Mouse (Mus musculus): ENCODE data around the gene Cyba.

Gene Cyba

DNA sequence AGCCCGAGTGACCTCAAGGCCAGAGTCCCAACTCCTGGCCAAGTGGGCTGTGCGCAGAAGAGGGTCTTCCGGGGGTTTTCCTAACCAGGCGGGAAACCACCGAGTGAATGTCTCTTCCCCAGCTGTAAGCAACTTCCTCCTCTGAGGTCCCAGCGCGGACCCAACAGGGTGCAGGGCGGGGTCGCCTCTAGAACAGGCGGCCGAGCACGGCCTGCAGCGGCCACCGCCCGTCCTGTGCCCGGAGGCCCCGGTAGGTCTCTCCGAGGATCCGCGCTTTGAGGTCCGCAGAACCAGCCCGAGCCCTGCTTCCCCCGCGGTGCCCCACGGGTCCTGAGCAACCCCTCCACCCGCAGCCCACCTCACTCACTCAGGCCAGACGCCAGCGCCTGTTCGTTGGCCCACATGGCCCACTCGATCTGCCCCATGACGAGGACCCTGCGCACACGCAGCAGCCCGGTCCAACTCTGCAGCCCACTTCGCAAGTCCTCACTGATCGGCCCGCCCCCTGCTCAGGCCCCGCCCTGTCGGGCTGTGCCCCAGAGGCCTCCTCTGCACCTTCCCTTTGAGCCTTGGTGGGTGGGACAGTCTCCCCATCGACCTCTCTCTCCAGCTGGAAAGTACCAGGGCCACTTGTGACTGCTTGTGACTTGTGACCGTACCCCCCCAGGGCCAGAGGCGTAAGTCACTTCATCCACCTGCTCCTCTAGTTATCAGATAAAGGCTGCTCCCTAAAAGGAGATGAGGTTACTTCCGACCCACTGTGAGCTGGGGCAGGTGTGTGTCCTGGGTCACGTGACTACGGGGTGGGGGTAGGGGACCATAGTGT, at the start of gene Cyba:
Gene Cyba (minus strand): TSS at position 488 of the 826 bp plus-strand sequence.
- DNase-seq (ENCODE audit: low spot score in 2 of 2), result no peak

DNA sequence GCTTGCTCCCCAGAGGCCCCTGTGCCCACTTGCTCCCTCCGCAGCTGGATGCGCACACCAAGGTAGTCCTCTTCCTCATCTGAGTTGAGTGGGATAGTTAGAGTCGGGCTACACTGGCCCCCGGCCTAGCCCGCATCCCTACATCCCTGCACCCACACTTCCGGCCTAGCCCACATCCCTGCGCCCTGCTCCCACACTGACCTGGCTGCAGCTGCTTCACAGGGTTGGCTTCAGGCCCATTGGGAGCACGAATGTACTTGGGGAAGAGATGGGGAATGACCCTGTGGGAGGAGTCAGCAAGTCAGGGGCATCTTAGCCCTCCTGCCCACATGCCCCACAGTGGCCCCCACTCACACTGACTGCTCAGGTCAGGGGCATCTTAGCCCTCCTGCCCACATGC, 49.7 kb upstream of the Cyba start:
- no peak for DNase-seq (ENCODE audit: low spot score in 2 of 2)

DNA sequence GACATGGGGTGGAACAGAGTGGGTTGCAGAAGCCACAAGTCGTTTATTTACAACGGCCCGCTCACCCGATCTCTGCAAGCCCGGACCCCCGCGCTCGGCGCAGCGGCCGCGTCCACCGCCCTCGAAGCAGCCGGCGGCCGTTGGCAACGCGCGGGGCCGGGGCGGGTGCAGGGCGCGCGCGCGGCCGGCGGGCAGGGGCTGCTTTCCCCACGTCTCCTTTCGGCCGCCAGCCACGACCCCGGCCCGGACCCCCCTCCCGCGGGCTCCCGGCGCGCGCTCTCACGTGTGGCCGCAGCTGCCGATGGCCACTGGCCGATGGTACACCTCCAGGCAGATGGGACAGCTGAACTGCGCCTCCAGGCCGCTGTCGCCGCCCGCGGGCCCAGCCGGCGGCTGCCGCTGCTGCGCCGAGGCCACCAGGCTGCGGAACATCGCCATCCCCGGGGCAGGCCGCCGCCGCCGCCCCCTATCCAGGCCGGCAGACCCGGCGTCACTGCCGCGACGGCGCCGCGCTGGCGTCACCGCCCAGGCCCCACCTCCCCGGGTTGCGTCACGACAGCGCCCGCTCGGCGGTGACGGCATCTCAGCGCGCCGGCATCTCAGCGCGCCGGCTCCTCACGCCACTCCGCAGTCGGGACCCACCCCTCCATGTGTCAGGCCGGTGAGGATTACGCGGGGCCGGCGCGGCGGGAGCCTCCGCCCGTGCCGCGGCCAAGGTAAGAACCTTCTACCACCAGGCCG, 43.0 kb upstream of the Cyba start, which contains the start of the genes Rnf166 and Ctu2:
Gene Rnf166 (minus strand): TSS at position 485 of the 741 bp plus-strand sequence.
Gene Ctu2 (plus strand): TSS at position 564 of the 741 bp plus-strand sequence.
- peak; percentile 95 to 97 for DNase-seq (ENCODE audit: low spot score in 2 of 2)

DNA sequence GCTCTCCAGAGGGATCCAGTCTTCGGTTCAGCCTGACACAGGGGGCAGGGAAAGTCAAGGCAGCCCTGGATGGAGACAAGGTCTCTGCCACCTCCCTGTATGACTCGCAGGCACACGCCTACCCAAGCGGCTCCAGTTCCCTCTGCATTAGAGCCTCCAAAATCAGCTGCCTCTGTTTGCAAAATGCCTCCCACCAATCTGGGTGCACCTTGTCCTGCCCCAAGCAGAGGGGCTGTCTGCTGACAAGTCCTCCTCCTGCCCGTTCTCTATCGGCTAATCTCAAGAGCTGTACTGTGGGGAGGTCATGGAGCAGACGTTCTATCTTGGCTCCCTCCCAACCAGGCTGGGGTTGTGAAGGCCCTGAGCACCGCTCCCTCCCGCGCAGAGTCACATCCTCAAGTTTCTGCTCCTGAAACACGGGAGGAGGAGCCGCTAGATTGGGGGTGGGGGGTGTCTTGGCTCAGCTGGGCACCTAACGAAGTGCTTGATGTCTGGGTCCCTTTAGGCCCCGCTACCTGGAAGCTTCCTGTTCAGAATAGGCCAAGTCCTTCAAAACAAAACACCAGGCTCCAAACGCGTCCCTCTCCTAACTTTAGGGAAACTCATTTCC, 42.3 kb upstream of the Cyba start:
- DNase-seq (ENCODE audit: low spot score in 2 of 2), result no peak

DNA sequence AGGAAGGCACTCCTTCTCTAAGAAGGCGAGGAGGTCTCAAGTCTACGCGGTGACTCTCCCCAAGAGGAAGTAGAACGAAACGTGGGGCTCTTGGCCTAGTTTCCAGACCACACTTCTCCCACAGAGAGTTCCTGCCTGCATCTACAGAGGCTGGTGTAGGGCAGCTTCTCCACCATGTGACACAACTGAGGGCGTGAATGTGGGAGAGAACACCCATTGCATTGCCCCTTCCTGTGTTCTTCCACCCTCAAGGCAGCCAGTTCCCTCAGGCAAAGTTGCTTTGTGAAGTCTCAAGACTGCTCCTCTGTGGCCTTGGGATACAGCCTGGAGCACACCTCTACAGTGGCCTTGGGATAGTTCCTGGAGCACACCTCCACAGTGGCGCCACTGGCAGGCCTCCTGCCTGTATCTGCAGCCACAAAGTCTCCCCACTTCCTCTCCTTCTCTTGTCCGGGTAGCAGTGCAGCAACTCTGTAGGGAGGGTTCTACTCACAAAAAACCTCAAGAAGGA, 41.2 kb upstream of the Cyba start:
- DNase-seq (ENCODE audit: low spot score in 2 of 2), result no peak

DNA sequence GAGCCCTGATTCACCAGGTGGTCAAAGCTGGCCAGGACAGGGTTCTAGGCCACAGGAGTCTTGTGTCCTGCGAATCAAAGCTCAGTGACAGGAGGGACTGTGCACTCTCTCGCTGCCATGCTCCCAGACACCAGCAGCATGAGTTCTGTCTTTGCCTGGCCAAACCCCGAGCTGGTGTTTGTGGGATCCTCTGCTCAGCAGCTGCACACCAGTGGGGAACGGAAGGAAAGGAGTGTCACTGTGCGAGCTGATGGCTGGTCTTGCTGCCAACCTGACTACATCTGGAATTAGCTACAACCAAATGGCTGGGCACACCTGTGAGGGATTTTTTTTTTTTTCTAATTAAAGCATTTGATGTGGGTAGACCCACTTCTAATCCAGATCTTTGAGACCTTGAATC, 38.0 kb upstream of the Cyba start:
- DNase-seq (ENCODE audit: low spot score in 2 of 2), result no peak

DNA sequence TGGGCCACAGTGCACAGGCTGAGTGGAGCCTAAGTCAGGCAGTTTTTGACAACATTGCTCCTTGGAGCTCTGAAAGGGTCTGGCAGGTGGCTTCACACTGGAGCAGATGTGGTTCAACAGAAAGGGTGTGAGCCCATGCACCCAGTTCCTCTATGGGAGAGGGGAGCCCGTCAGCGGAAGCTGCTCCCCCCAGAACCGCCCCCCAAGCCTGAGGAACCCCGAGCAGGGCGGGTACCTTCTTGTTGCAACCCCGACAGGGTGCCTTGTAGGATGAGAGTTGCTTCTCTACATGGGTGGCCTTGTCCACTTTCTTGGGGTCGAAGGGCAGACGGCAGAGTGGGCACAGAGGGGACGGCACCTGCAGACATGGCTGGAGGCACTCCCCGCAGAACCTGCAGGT, 37.2 kb upstream of the Cyba start:
- DNase-seq (ENCODE audit: low spot score in 2 of 2), result no peak

DNA sequence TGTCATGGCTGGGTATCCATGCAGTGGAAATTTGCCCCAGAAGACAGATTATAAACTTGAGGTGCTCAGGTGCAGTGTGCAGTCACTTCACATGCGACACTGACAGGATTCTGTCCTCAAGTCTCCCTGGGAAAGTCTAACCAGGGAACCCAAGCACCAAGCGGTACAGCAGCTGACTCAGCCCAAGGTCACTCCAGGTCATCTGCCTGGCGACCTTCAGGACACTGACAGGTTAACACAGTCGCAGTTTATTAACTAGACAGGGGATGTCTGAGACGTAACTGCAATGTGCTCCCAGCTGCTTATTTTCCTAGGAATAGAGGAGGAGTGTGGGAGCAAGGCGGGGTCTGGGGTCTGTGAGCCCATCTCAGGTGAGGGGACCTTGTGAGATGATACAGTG, 36.7 kb upstream of the Cyba start:
- DNase-seq (ENCODE audit: low spot score in 2 of 2), result no peak

DNA sequence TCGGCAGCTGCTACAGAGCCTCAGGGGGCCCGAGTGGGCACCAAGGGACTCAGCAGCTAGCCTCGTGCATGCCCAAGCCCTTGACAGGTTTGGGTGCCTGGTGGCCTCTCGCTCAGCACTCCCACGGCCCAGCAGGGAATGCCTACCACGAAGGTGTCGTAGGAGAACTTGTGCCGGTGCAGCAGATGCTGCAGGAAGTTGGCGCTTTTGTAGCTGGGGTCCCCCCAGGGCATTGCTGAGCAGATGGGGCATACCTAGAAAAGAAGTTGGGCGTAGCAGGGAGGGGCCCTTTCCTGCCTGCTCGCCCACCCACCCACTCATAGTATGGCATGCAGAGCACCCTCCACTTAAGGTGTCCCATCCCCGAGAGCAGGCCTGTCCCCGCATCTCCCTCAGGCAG, 35.1 kb upstream of the Cyba start:
- DNase-seq (ENCODE audit: low spot score in 2 of 2), result no peak

DNA sequence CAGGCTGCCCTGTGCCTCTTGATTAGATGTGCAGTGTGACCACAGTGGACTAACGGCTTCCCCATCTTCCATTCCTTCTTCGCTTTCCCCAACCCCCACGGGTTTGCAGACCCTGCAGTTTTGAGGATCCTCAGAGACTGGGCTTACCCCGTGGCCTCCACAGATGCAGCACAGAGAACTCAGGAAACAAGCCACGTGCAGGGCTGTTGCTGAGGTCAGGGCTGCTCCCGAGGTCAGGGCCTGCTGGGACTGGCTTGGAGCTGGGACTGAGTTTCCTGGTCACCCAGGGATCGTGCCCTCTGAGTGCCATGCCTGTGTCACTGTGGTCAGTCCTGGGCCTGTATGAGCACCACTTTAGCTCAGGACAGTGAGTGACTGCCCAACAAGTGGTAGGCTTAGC, 32.3 kb upstream of the Cyba start:
- DNase-seq (ENCODE audit: low spot score in 2 of 2), result no peak

DNA sequence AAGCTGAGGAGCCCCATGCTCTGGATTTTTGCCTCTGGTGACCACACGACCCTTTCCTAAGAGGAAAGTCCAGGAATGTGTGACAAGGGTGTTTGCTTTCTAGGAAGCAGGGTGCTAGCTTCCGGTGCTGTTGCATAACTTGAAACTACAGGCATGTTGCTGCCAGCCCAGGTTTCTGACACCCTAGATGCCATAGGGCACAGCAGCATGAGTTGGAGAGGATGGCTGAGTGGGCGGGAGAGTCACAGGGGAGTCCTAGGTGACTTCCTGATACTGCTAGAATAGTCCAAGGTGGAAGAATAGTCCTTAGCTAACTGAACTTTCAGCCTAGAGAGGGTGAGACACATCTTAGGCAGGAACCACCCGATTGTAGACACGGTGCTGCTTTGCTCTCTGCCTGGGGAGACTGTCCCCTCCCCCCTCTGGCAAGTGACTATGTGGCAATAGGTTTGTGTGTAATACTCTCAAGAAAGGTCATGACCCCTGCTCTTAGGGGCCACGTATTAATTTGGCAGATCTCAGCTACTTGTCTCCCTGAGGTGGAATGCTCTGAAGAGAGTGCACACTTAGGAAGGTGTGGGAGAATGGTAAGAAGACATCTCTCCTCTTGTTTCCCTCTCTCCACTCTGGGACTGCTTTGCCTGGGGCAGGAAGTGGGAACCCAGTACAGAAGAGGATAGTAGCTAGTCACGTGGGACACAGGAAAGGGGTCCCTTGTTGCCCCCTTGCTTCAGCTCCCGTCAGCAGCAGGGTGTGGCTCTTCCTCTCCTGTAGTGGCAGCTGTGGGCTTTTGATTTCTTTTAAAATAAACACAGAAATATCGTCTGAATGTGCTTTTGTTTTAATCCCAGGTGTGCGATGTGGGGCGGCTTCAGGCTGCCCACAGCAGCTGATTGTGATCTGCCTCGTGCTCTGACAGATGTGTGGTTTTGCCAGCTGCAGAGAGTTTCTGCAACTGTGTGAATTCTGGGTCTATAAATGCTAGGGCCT, 31.2 kb upstream of the Cyba start:
- no peak for DNase-seq (ENCODE audit: low spot score in 2 of 2)

DNA sequence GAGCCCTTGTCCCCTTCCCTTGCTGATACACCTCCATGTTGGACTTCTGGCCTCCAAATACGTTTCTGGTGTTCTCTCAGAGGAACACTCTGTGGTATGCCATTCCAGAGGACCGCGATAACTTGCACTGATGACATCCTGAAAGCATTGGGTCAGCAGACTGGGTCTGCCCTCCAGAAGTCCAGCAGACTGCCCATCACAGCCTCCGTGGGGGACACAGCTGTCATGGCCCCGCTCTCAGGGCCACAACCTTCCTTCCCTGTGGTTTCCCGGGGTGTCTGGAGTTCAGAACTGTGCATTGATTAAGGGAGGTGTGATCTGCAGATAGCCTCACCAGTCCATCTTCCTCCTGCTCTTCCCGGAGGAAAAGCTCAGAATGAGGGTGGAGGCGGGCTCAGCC, 29.8 kb upstream of the Cyba start:
- no peak for DNase-seq (ENCODE audit: low spot score in 2 of 2)

DNA sequence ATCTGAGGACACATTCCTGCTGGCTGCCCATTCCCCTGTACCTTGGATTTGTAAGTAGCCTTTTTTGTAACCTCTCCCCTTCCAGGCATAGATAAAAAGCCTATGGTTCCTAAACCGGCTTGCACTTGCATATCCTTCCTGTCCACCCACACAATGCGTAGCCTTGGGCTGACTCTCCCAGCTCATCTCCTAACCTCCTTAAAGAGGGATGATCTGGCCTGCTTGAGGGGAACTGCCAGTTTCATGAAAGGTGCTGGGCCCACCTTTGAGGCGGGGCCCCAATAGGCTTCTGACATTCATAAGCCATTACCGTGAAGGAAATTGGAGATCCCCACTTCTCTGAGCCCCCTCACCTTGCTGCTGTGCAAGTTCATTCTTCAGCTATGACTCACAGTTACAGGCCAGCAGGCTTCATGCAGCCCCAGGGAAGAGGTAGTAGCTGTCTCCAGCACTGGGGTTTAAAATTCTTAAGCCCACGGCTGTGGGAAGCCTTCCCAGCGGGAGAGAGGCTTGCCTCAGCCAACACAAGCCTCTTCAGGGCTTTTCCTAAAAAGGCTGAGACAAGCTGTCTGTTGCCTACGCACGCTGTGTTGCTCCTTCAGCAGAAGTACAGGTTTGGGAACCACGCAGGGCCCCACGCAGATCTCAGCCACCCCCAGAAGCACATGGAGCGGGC, 28.9 kb upstream of the Cyba start:
- DNase-seq (ENCODE audit: low spot score in 2 of 2), result no peak

DNA sequence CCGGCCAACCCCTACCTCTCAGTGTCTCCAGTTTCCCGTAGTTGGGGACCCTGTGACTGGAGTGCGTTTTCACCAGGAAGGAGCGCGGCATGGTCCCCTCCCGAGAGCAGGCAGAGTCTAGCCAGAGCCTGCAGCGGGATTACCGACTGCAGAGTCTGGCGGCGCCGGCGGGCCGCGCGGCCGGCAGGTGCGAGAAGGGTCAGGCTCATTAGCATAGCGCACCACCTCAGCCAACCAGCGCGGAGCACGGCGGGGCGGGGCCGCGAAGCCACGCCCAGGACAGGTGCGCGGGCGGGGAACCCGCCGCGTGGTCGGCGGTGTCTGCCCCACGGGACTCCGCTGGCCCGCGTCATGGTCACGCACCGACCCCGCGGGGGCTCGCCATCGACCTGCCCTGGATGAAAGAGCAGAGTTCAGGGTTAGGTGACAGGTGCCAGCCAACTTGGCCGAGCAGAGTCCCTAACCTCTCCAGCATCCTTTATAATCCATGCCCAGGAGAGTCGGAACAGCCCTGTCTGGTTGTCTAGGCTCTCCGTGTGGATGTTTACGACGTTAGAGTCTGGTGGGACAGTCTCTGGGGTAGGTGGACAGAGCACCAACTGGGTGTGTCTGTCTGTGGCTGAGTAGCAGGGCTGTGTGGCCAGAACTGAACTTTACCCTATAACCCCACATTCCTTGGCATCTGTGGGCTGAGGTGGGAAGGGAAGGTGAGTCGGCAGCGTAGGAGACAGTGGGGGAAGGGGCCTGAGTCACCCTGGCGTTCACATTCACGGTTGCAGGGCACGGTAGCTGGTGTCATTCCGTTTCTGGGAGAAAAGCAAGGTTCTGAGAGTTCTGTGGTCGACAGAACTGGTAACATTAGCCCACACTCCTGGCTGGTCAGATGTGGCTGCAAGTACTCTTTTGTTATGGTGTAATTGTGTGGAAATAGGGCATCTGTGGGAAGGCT, 28.1 kb upstream of the Cyba start, which contains the start of gene Snai3:
Gene Snai3 (minus strand): TSS at position 210 of the 949 bp plus-strand sequence.
- no peak for DNase-seq (ENCODE audit: low spot score in 2 of 2)

DNA sequence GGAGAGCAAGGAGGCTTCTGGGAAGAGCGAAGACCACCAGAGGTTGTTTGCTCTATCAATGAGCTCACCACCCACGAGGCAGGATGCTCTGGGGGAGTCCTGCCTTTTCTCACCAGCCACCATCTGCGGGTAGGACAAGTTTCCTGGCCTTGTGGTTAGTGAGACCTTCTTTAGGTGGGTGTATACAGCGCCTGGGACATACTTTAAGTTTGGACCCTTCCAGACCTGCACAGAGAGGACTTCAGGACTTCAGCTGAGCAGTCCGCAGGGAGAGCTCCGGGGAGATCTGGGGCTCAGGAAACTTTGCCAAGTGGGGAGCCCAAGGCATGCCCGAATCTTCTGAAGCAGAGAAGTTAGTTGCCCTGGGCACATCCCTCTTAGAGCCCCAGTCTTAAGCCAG, 27.3 kb upstream of the Cyba start:
- no peak for DNase-seq (ENCODE audit: low spot score in 2 of 2)

DNA sequence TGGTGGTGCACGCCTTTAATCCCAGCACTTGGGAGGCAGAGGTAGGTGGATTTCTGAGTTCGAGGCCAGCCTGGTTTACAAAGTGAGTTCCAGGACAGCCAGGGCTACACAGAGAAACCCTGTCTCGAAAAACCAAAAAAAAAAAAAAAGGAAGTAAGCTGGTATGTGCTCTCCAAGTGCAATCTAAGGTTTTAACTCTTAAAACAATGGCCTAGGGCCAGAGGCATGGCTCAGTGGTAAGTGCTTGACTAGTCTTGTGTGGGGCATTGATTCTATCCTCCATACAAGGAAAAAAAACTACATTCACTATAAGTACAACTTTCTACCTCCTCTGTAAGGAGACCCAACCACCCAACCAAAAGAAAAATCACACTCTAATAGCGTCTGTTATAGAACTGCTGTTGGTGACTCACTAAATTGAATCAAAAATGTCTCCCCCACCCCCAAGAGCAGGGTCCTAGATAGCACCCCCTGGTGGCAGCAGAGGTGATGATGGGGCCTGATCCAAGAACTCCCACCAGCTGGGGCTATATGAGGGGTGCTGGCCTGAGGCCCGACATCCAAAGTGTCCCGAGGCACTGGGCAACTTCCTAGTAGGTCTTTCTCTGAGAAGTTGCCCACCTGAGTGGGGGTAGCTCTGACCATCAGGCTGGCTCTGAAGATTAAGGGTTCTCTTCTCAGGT, 26.6 kb upstream of the Cyba start:
- no peak for DNase-seq (ENCODE audit: low spot score in 2 of 2)

DNA sequence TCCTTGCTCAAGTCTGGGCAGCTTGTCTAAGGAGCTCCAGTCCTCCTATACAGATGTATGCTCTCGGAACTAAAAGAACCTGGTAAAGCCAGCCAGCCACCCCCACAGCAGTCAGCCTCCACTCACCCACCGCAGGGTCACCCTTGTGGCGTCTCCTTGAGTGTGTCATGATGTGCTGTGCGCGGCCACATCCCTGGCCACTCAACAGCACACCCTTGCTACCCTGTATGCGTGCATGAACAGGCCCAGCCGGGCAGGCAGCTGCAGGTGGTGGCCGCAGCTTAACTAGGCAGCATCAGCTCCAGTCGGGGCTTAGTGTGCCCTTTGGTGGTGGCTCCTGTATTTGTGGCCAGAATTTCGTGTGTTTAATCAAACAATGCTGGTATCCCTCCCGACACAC, 24.4 kb upstream of the Cyba start:
- no peak for DNase-seq (ENCODE audit: low spot score in 2 of 2)

DNA sequence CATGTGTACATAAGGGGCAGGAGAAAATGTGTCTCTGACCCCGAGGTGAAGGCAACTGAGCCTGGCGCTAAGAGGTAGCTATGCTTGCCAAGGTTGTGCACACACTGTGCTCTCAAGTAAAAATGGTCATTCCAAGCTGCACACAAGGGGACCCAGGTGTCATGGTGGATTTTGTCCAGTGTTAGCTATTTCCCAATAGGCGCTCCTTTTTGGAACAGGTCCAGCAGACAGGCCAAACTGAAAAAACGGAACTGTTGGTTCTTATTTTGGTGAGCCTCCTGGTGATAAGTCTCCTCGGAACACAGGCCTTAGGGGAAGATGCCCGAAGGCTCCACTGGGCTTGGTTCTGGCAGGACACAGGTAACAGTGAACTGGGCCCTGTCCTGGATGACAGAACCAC, 21.7 kb upstream of the Cyba start:
- DNase-seq (ENCODE audit: low spot score in 2 of 2), result no peak

DNA sequence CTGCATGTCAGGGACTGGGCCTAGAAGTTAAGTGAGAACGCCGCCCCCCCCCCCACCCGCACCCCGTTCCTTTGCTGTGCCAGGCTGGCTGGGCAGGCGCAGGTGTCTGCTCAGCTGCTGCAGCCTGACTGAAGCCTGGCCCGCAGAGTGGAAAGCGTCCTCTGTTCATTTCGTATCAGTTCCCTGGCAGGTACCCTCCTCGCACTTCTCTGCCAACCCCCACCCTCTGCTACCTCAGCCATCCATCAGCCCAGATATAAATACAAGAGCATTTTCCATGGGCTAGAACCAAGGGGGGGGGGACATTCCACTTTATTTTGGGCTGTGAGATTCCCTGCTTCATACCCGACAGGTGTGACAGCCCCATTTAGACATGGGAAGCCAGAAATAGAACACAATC, 19.4 kb upstream of the Cyba start:
- no peak for DNase-seq (ENCODE audit: low spot score in 2 of 2)
